Mouse (Mus musculus) CH12F3 (cell line): ENCODE results near the gene Bcl2l13.

ENCODE experiments used
- in situ Hi-C: fragments of 300-500 bp; cut with MboI; formaldehyde crosslinking; loops from 2 replicates; pipeline ENCODE4 v1.14.3; 2020; ENCODE audit warnings: low sequenced_read_pairs

Bcl2l13 gene

DNA sequence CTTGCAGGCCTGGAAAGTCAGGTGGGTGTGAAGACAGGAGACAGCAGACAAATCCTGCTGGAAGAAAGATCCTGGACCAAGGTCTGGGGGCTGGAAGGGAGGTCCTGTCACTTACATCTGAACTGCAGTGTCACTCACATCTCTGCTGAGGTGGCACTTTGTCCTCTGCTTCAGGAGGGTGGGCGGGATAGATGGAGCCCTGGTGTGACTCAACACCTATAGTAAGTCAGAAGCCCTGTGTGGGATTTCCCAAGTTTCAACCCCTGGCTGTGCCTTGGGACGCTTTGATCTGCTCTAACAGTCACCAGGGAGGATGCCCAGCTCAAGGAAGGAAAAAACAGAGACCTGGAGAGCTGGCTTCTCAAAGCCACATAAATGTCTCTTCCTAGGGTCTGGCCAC is 90.9 kb downstream of the Bcl2l13 start:
- in situ Hi-C loops = no loop called here

GRCm38 (mm10) chr6:120927765-120928164 is 91.8 kb downstream of the Bcl2l13 start:
- in situ Hi-C loops = no loop called here

DNA sequence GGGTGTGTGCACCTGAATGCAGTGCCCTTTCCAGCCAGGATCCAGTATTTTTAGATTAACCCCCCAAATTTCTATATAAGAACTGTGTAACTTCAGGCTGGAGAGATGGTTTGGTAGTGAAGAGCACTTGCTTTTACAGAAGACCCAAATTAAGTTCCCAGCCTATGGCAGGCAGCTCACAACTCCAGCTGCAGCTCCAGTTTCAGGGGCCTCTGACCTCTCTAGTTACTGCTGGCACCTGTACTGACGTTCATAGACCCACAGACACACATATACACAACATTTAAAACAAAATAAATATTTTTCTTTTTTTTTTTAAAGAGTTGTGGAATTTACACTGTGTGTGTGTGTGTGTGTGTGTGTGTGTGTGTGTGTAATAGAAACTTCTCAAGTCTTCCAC is 93.4 kb downstream of the Bcl2l13 start:
- in situ Hi-C loops = no loop called here

DNA sequence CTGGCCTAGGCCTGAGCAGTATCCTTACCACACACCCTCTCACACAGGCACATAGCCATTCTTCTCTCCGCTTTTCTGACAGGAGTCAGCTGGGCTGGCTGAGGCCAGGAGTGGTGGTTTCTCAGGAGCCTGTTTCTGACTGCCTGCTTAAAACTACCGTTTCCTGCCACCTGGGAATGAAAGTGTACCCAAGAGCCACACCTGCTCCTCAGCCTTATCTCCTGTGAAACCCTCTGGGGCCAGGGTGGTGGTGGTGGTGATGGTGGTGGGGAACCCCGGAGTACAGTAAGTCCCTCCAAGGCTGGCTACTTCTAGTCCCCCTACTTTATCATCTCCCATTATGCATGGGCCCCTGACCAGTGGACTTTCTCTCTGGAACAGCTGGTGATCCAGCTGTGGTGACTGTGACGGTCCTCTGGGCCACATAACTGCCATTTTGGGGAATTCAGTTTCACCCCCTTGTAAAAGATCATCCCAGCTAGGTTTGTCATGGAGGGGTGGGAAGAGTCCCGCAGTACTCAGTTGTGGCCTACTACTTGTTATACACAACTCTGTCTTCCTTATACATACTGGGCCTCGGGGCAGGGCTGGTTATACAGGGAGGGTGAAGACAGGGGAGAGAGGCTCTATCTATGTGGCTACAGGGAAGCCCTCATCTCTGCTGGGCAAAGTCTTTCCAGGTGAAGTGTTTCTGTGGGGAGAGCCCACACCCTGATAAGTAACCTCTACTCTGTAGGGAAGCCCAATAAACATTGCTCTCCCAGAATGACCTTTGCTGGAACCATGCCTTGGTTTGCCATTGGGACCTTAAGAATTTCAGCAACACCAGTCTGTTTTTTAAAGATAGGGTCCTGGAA is 94.7 kb downstream of the Bcl2l13 start:
- in situ Hi-C loops = no loop called here

DNA sequence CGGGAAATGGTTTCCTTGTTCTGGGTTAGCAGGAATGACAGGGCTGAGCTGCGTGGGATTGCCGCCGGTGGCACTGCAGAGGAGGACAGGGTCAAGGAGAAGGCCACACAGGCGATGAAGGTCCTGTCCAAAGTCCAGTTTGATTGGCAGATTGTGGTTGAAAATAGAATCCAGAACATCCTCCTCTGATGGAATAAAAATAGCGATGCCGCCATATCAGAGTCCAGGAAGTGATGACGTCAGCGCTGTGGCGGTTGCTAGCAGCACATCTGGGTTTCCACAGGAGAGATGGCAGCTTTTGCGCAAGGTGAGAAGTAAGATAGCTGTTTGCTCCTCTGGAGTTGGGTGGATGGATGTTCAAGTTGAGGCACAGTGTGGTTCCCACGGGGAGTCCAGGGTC is 96.6 kb downstream of the Bcl2l13 start:
- in situ Hi-C loops = no loop called here

- in situ Hi-C loops = no loop called here
Observed at GRCm38 (mm10) chr6:120933670-120934069, 97.7 kb downstream of the Bcl2l13 start.

DNA sequence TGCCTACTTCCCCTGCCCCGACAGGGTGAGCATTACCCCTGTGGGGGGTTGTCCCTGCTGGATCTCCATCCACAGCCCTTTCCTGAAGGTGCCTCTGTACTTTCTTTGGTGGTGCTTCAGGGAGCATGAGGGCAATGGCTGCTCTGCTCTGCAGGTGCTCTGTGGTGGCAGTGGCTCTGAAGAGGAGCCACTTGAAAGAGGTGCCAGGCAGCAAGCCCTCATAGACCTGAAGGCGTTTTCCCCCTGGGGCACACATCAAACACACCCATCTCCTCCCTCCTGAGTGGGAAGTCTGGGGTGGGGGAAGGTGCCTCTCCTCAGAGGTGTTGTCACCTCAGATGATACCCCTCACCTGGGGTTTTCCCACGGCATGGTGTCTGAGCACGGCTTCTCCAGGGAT is 98.2 kb downstream of the Bcl2l13 start:
- in situ Hi-C loops = no loop called here

DNA sequence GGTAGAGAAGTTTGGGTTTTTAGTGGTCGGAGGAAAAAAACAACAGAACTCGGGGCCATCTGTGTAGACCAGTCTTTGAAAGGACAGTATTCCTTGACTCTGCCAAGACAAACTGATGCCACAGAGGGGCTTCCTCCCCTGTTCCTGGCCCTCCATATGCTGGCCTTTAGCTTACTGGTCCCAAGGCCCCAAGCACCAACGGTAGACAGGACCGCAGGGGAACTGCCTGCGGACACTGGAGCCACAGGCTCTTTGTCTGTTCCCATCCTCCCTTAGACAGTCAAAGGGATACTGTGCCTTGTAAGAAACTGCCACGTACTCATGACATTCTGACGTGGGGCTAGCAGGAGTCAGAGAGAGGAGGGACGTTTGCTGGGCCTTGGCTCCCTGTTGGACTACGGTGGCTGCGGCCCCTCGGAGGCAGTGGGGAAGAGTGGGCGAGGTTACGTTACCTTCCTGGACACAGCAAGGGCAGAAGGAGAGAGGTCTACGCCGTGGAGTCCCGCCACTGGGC is 101.1 kb downstream of the Bcl2l13 start:
- in situ Hi-C loops = no loop called here

DNA sequence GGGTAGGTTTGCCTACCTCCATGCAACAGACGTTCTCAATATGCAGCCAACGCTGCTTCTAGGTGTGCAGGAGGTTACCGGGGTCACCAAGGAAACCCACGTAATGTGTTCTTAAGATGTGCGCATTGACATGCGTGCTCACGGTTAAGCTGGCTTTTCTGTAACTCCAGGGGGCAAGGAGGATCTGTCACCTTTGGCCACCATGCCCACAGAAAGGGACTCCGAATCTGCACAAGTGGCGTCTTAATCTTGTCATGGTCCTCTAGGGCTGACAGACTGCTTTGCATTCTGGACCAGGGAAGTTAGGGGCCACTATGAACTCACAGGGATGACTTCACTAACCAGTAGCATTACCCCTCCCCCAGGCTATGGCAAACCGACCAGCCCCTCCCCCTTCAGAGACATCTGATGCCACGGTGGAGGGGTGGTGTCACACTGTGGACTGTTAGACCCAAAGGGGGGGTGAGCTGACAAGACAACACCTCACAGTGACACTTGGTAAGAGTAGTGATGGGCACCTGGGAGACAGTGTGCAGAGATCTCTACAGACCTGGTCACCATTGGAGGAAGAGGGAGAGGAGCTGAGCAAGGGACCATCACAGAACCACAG is 102.1 kb downstream of the Bcl2l13 start:
- in situ Hi-C loops = no loop called here

DNA sequence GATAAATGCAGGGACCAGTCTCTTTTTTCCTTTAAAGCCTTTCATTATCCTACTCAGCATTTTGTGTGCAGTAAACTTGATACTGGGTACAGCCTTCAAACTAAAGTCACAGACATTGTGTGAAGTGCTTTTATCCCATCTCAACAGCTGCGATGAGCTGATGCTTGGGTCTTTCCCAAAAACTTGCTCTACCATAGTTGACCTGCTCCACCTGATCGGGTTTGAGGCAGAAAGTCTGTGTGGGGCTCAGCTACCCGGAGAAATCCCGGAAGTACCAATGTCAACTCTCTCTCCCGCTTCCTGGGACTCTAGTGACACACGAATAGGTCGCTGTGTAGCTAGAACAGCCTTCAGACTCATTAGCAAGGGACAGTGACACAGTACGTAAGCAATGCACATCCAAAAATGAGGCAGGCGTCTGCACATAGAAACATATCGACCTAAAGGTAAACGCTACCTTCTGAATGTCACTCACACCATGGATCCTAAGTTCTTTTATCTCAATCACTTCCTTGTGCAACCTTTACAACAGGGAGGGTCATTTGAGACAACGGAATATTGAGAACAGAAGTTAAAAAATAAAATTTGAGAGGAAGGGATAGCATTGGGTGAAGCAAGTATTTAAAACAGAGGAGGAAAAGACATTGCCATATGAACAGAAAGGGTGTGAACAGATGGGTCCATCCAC is 102.9 kb downstream of the Bcl2l13 start:
- in situ Hi-C loops = no loop called here

- in situ Hi-C loops = no loop called here
Observed at GRCm38 (mm10) chr6:120939783-120940182, 103.8 kb downstream of the Bcl2l13 start.

- in situ Hi-C loops = no loop called here
Observed at GRCm38 (mm10) chr6:120940446-120941083, 104.6 kb downstream of the Bcl2l13 start.

DNA sequence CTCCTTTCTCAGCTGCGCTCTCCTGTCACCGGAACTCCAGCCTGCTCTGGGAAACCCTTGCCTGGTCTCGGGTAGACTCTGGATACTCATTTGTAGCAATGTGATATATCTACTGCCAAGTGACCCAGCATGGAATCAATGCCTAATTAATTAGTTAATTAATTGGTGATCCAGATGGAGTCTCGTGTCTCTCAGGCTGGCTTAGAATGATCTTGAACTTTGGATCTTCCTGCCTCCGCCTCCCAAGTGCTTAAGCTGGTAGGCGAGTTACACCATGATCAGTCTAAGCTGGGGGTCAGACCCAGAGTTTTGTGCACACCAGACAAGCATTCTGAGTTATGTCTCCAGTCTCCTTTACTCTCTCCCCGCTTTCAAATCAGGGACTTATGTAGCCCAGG is 105.1 kb downstream of the Bcl2l13 start:
- in situ Hi-C loops = no loop called here

DNA sequence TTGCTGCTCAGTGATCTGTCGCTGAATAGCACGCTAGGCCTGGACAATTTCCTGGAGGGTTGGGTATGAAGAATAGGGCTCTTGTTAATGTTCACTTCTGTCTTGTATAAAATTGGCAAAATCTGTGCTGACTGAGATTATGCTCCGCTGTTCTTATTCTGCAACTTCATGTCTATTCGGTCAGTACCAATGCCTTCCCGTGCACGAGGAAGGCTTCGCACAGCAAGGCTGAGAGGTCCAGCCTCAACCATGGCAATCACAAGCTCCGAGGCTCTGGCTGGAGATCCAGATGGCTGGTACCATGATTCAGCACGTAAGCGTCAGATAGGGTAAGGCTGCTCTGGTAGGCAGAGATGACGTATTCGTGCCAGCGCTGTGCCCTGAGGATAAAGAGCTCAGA is 105.6 kb downstream of the Bcl2l13 start:
- in situ Hi-C loops = no loop called here
